Mouse (Mus musculus): ENCODE data around the gene Ugt1a2. TPM values are rescaled to one million over a fixed set of nuclear protein-coding genes. Genes with fewer than 3 reads are reported as not detected.

The Ugt1a2 gene
- polyA plus RNA-seq, 1 experiment from 2014 or later: not detected

GRCm38 (mm10) chr1:88263778-88264177 is 63.4 kb downstream of the Ugt1a2 start:
- TF ChIP-seq EP300 (IDR thresholded peaks at IDR 0.05; ENCODE audit: low read depth): no peak
- no peak for TF ChIP-seq CTCF (IDR thresholded peaks at IDR 0.05; ENCODE audit: low read depth)
- ATAC-seq: no peak
- WGBS (ENCODE audit: insufficient replicate concordance): 83% methylated on average over 5 of the region's 5 CpGs

GRCm38 (mm10) chr1:88264237-88264868 is 64.0 kb downstream of the Ugt1a2 start:
- DNase-seq: no peak
- H3K9me3 ChIP-seq (ENCODE audit: low read length): no peaks in the 10 kb centered on the region

More at GRCm38 (mm10) chr1:88263778-88264177, 63.4 kb downstream of the Ugt1a2 start:
- Histone ChIP-seq H3K4me2 (ENCODE audit: low read depth, low read length) (no peak overlapping the region), H3K9ac (replicated peaks) (no peak overlapping the region), H3K9me3 (ENCODE audit: low read length) (no peaks in the 10 kb centered on the region), H3K4me1 (ENCODE audit: insufficient read depth) (peaks cover 45% of the 10 kb centered on the region), H3K27ac (ENCODE audit: low read depth) (no peak overlapping the region), H3K27me3 (ENCODE audit: insufficient read depth, low read length) (no peaks in the 10 kb centered on the region), H3K4me3 (ENCODE audit: low read depth, low read length) (no peak overlapping the region), H3K36me3 (replicated peaks; ENCODE audit: insufficient read depth, low read length) (peaks cover 77% of the 10 kb centered on the region)
- DNase-seq: no peak

GRCm38 (mm10) chr1:88264869-88265240 is 64.5 kb downstream of the Ugt1a2 start:
- H3K4me1 ChIP-seq (ENCODE audit: insufficient read depth): peaks cover 39% of the 10 kb centered on the region
- H3K27me3 ChIP-seq (ENCODE audit: insufficient read depth, low read length): no peaks in the 10 kb centered on the region
- H3K9ac ChIP-seq (replicated peaks): no peak overlapping the region
- DNase-seq: no peak
- H3K9me3 ChIP-seq (ENCODE audit: low read length): no peaks in the 10 kb centered on the region
- H3K27ac ChIP-seq (ENCODE audit: low read depth): no peak overlapping the region
- TF ChIP-seq CTCF (IDR thresholded peaks at IDR 0.05; ENCODE audit: low read depth) (no peak), EP300 (IDR thresholded peaks at IDR 0.05; ENCODE audit: low read depth) (no peak)
- no peak overlapping the region for H3K4me2 ChIP-seq (ENCODE audit: low read depth, low read length)
- no peak overlapping the region for H3K4me3 ChIP-seq (ENCODE audit: low read depth, low read length)
- ATAC-seq: no peak
- peaks cover 88% of the 10 kb centered on the region for H3K36me3 ChIP-seq (replicated peaks; ENCODE audit: insufficient read depth, low read length)
- WGBS (ENCODE audit: insufficient replicate concordance): 72% methylated on average over 4 of the region's 4 CpGs

More at GRCm38 (mm10) chr1:88264237-88264868, 64.0 kb downstream of the Ugt1a2 start:
- no peak overlapping the region for H3K4me3 ChIP-seq (ENCODE audit: low read depth, low read length)
- H3K27ac ChIP-seq (ENCODE audit: low read depth): no peak overlapping the region
- 82% methylated on average over 7 of the region's 7 CpGs for WGBS (ENCODE audit: insufficient replicate concordance)
- TF ChIP-seq CTCF (IDR thresholded peaks at IDR 0.05; ENCODE audit: low read depth) (no peak), EP300 (IDR thresholded peaks at IDR 0.05; ENCODE audit: low read depth) (no peak)
- no peak overlapping the region for H3K9ac ChIP-seq (replicated peaks)
- H3K4me1 ChIP-seq (ENCODE audit: insufficient read depth): peaks cover 39% of the 10 kb centered on the region
- no peaks in the 10 kb centered on the region for H3K27me3 ChIP-seq (ENCODE audit: insufficient read depth, low read length)
- peaks cover 83% of the 10 kb centered on the region for H3K36me3 ChIP-seq (replicated peaks; ENCODE audit: insufficient read depth, low read length)
- H3K4me2 ChIP-seq (ENCODE audit: low read depth, low read length): no peak overlapping the region
- ATAC-seq: no peak

- peaks cover 90% of the 10 kb centered on the region for H3K36me3 ChIP-seq (replicated peaks; ENCODE audit: insufficient read depth, low read length)
- H3K9ac ChIP-seq (replicated peaks): no peak overlapping the region
- no peak overlapping the region for H3K27ac ChIP-seq (ENCODE audit: low read depth)
- DNase-seq: no peak
- no peaks in the 10 kb centered on the region for H3K27me3 ChIP-seq (ENCODE audit: insufficient read depth, low read length)
- WGBS (ENCODE audit: insufficient replicate concordance): 87% methylated on average over 13 of the region's 13 CpGs
- no peak for ATAC-seq
- H3K4me3 ChIP-seq (ENCODE audit: low read depth, low read length): no peak overlapping the region
- no peak overlapping the region for H3K4me2 ChIP-seq (ENCODE audit: low read depth, low read length)
- no peaks in the 10 kb centered on the region for H3K9me3 ChIP-seq (ENCODE audit: low read length)
- TF ChIP-seq EP300 (IDR thresholded peaks at IDR 0.05; ENCODE audit: low read depth) (no peak), CTCF (IDR thresholded peaks at IDR 0.05; ENCODE audit: low read depth) (no peak)
- H3K4me1 ChIP-seq (ENCODE audit: insufficient read depth): peaks cover 29% of the 10 kb centered on the region
Measured at GRCm38 (mm10) chr1:88266123-88266522, 65.7 kb downstream of the Ugt1a2 start.

GRCm38 (mm10) chr1:88267489-88267888 is 67.1 kb downstream of the Ugt1a2 start:
- H3K27me3 ChIP-seq (ENCODE audit: insufficient read depth, low read length): no peaks in the 10 kb centered on the region
- no peak for TF ChIP-seq CTCF (IDR thresholded peaks at IDR 0.05; ENCODE audit: low read depth)
- no peak for TF ChIP-seq EP300 (IDR thresholded peaks at IDR 0.05; ENCODE audit: low read depth)
- H3K9me3 ChIP-seq (ENCODE audit: low read length): no peaks in the 10 kb centered on the region
- 88% methylated on average over 6 of the region's 6 CpGs for WGBS (ENCODE audit: insufficient replicate concordance)
- H3K4me2 ChIP-seq (ENCODE audit: low read depth, low read length): no peak overlapping the region
- peaks cover 90% of the 10 kb centered on the region for H3K36me3 ChIP-seq (replicated peaks; ENCODE audit: insufficient read depth, low read length)
- no peak for ATAC-seq
- H3K27ac ChIP-seq (ENCODE audit: low read depth): no peak overlapping the region
- no peak overlapping the region for H3K9ac ChIP-seq (replicated peaks)
- no peak for DNase-seq
- peaks cover 15% of the 10 kb centered on the region for H3K4me1 ChIP-seq (ENCODE audit: insufficient read depth)
- H3K4me3 ChIP-seq (ENCODE audit: low read depth, low read length): no peak overlapping the region

DNA sequence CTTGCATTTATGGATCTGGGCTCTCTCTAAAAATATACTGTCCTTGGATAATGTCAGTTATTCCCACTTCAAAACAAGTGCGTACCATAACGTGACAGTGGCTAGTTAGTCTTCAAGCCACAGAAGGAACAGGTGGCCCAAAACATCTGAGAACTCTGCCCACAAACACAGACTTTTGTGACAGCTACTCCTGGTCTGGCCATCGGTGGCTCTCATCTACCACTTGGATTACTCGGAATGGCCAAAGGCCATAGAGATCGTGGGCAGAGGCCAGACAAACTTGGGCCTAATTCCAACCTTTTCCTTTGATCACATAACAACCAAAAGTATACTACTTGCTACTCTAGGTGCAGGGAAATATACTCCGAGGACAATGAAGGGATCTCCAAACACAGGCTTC is 67.7 kb downstream of the Ugt1a2 start:
- no peak overlapping the region for H3K4me3 ChIP-seq (ENCODE audit: low read depth, low read length)
- TF ChIP-seq EP300 (IDR thresholded peaks at IDR 0.05; ENCODE audit: low read depth) (no peak), CTCF (IDR thresholded peaks at IDR 0.05; ENCODE audit: low read depth) (no peak)
- H3K36me3 ChIP-seq (replicated peaks; ENCODE audit: insufficient read depth, low read length): peaks cover 90% of the 10 kb centered on the region
- no peaks in the 10 kb centered on the region for H3K9me3 ChIP-seq (ENCODE audit: low read length)
- H3K27me3 ChIP-seq (ENCODE audit: insufficient read depth, low read length): no peaks in the 10 kb centered on the region
- H3K4me2 ChIP-seq (ENCODE audit: low read depth, low read length): no peak overlapping the region
- peaks cover 11% of the 10 kb centered on the region for H3K4me1 ChIP-seq (ENCODE audit: insufficient read depth)
- ATAC-seq (no peak), DNase-seq (no peak)
- no peak overlapping the region for H3K9ac ChIP-seq (replicated peaks)
- 78% methylated on average over 6 of the region's 6 CpGs for WGBS (ENCODE audit: insufficient replicate concordance)
- no peak overlapping the region for H3K27ac ChIP-seq (ENCODE audit: low read depth)

Other genes with a start within 250 kb of the Ugt1a2 start
- 7.3 and 9.2 TPM in 2 replicates for gene Usp40, start 192.1 kb upstream of the Ugt1a2 start, polyA plus RNA-seq (2015; fragmentation: Nextera tagmentation; extraction: Ambion mirVana)
- gene Ugt1a10, start 145.2 kb upstream of the Ugt1a2 start, polyA plus RNA-seq (2015; fragmentation: Nextera tagmentation; extraction: Ambion mirVana): 0.21 and 0.45 TPM in 2 replicates
- gene Ugt1a9, start 129.8 kb upstream of the Ugt1a2 start, polyA plus RNA-seq (2015; fragmentation: Nextera tagmentation; extraction: Ambion mirVana): 0.54 and 0.56 TPM in 2 replicates
- not detected in 2 replicates for gene Ugt1a8, start 112.8 kb upstream of the Ugt1a2 start, polyA plus RNA-seq (2015; fragmentation: Nextera tagmentation; extraction: Ambion mirVana)
- 2.3 and 2.9 TPM in 2 replicates for gene Ugt1a7c, start 105.5 kb upstream of the Ugt1a2 start, polyA plus RNA-seq (2015; fragmentation: Nextera tagmentation; extraction: Ambion mirVana)
- 28.8 and 29.4 TPM in 2 replicates for gene Ugt1a6b, start 97.3 kb upstream of the Ugt1a2 start, polyA plus RNA-seq (2015; fragmentation: Nextera tagmentation; extraction: Ambion mirVana)
- 27.7 and 28.5 TPM in 2 replicates for gene Ugt1a6a, start 65.8 kb upstream of the Ugt1a2 start, polyA plus RNA-seq (2015; fragmentation: Nextera tagmentation; extraction: Ambion mirVana)
- 0.08 and 0.19 TPM in 2 replicates for gene Ugt1a5, start 34.6 kb upstream of the Ugt1a2 start, polyA plus RNA-seq (2015; fragmentation: Nextera tagmentation; extraction: Ambion mirVana)
- gene Dnajb3, start 5.2 kb downstream of the Ugt1a2 start, polyA plus RNA-seq (2015; fragmentation: Nextera tagmentation; extraction: Ambion mirVana): 7.1 and 7.8 TPM in 2 replicates
- 412 and 437 TPM in 2 replicates for gene Ugt1a1, start 11.4 kb downstream of the Ugt1a2 start, polyA plus RNA-seq (2015; fragmentation: Nextera tagmentation; extraction: Ambion mirVana)
- 0.61 and 0.66 TPM in 2 replicates for gene Mroh2a, start 26.4 kb downstream of the Ugt1a2 start, polyA plus RNA-seq (2015; fragmentation: Nextera tagmentation; extraction: Ambion mirVana)
- gene Hjurp, start 77.0 kb downstream of the Ugt1a2 start, polyA plus RNA-seq (2015; fragmentation: Nextera tagmentation; extraction: Ambion mirVana): 31.4 and 37.0 TPM in 2 replicates
- gene Trpm8, start 77.1 kb downstream of the Ugt1a2 start, polyA plus RNA-seq (2015; fragmentation: Nextera tagmentation; extraction: Ambion mirVana): not detected in 2 replicates
- gene Spp2, start 206.4 kb downstream of the Ugt1a2 start, polyA plus RNA-seq (2015; fragmentation: Nextera tagmentation; extraction: Ambion mirVana): 738 and 756 TPM in 2 replicates

Measured in liver, postnatal 0 days (tissue).